Mouse (Mus musculus) ovary, postnatal 10 days (tissue): ENCODE results near the gene Morn1.

Experiments
- DNase-seq: peaks from one replicate; pipeline ENCODE4 v3.0.0; 2022; ENCODE audit warnings: low spot score

Morn1 gene

DNA sequence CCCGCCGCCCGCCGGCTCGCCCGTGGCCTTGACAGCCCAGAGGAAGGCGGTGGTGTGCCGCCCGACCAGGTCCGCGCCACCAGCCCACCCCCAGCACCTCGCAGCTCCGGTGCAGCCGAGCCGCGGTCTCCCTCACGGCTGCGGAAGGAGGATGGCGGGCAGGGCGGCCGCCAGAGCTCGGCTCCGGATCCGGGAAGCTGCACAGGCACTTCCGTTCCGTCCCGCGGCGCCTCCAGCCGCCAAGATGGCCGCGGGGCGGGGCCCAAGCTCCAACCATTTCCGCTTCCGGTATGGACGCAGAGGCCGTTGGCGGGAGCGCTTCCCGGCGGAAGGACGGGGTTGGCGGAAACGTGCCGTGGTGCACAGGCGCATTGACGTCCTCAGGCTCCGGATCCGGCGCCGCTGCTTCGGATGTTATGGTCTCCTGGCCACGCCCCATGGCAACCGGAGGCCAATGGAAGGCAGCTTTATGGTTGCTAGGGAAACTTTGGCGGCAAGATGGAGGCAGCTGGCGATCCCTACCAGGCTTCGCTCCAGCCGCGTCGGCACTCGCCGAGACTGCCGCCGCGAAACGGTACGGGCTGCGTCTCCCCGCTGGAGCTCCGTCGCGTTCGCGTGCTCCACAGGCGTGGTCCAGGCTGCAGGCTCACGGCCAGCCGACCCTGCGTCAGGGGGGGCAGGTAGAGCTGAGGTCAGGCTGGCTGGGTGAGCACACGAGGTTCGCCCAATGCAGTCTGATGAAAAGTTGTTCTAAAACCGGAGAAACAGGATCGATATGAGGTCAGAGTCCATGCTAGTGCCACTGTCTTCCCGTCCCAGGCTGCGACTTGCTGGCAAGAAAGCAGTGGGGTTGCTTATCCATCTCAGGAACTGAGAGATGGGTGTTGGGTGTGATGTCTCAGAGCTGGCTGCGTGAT is at the start of gene Morn1, which contains the start of gene Rer1:
Gene Morn1 (plus strand): TSS at position 470 of the 917 bp plus-strand sequence.
Gene Rer1 (minus strand): TSS at position 275 of the 917 bp plus-strand sequence.
- DNase-seq = peak; percentile 100

DNA sequence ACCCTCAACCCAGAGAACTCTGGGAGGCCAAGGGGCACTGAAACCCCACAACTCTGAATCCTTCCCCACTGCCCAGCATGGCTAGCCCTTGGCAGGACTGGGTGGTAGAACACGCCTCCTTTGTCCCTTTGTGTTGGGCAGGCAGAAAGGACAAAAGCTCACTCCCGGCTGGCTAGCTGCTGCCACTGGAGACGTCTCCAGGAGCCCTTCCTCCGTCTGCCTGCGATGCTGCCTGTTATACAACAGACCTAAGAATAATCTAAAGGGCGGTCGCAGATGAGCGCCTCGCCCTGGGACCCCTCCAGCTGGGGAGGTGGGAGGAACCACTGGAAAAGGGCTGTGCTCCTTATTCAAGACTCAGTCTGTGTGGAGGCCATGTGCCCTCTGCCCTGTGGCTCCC is 46.2 kb upstream of the Morn1 start:
- DNase-seq = no peak

DNA sequence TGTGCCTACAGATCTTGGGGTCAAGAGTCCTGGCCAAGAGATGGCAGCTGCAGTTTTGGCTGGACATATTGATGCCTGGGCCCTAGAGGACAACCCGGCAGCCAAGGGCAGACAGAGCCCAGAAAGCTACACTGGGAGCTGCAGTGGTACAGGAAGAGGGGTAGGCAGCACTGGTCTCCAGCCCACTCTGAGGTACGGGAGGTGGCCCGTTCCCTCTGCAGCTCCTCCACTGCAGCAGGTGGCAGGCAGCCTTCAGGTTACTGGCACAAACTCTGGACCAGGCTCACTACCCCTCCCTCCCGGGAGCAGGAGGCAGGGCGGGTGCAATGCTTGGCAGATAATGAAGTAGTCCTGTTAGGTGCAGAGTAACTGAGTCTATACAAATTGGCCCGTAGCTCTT is 45.7 kb upstream of the Morn1 start:
- DNase-seq = no peak

DNA sequence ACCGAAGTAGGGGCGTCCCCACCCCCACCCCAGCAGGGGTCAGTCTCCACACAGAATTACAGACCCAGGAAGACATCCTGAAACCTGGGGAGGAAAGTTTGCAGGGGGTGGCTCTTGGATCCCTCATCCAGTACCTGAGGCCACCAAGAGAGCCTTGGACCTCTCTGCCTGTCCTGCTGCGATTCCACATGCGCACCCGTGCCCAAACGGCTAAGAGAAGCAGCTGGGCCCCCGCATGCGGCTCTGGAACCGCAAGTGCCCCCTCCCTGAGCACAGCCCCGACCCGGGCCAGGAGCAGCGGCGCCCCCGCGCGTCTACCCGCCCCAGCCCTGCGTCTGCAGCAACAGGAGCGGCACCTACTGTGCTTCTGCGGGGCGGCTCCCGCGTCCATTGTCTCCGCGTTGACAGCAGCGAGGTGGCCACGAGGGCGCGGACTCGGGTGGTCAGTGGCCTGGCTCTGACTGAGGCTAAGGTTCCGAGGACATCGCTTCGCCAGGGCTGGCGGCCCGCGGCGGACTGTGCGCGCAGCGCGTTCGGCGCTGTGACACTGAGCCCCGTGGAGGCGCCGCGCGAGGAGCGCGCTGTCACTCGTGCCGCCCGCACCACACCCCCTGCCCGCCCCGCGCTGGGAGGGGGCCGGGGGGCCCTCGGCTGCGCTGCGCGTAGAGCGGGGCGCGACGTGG is 43.6 kb upstream of the Morn1 start:
- no peak for DNase-seq

DNA sequence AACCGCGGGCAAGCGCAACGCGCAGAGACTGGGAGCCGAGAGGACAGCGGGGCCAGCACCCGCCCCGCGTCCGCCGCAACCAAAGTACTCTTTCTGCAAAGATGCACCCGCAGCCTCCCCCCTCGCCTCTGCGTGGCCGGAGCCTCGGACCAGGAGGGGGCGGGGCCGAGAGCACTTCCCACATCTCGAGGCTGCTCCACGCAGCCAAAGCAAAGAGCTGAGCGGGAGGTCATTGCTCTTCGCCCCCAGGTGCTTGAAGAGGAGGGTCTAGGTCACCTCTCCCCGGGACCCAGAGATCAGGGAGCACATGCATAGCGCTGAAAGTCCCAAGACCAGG is 43.1 kb upstream of the Morn1 start:
- DNase-seq = no peak

DNA sequence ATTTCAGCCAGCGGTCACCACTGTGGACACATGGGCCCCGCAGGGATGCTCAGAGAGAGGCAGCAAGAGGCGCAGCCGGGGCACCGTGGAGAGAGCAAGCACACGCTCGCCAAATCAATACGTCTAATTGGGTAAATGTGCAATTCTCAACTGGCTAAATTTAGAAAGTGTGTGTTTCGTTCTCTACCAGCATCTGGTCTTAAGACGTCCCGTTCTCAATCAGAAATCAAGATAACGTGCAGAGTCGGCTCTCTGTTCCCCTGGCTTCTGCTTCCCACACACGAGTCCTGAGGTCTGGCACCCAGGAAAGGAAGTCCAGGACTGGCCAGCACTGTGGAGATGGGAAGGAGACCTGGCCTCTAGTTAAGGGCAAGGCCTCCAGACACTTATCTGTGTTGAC is 39.7 kb upstream of the Morn1 start:
- DNase-seq = no peak

DNA sequence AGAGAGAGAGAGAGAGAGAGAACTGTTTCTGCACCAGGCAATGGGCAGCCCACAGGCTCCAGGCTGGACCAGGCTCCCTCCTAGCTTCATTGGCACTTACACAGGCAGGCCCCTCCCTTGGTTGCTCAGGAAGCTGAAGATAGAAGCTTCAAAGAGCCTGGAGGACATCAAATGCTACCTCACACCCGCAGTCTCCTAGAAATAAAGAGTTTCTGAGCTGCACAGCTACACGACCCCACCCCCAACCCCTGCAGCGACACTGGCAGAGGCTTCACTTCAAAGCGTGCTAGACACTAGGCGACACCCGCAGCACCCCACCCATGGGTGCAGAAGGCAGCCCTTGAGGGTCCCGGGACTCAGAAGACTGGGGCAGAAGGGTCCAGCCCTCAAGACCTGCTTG is 36.3 kb upstream of the Morn1 start:
- DNase-seq = no peak

DNA sequence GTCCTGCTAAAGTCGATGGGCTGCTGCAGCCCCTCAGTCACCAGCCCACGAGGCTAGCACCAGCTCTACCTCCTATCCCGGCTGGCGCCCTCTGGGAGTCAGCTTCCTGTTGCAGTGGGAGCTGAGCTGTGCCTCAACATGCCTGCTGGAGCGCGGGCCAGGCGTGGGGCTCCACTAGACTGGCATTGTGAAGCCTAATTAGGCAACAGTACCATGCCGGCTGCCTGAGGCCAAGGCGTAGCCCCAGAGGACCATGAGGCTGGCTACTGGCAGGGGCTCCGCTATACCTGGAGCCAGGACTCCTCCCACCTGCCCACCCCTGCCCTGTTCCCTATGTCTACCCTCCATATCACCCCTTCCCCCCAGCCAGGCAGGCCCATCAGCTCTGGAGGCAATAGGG is 29.7 kb upstream of the Morn1 start, which contains the start of gene Plch2:
Gene Plch2 (minus strand): TSS at position 61 of the 400 bp plus-strand sequence.
- DNase-seq = no peak

DNA sequence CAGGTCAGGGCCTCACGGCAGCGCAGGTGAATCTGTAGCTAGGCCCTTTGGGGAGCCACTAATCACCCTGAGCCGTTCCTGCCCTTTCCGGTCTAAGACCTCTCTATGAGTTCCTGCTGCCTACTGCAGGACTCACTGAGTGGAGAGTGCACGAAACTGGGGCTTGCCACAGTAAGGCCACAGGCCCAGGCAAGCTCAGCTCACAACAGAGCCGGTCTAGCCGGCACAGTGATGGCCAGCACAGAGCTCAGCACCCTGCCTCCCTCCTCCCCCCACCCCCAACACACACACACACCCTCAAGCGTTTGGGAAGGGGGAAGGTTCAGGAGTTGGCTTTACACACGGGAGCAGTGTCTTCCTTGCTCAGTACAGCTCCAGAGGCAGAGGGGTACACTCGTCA is 28.1 kb upstream of the Morn1 start:
- DNase-seq = no peak

DNA sequence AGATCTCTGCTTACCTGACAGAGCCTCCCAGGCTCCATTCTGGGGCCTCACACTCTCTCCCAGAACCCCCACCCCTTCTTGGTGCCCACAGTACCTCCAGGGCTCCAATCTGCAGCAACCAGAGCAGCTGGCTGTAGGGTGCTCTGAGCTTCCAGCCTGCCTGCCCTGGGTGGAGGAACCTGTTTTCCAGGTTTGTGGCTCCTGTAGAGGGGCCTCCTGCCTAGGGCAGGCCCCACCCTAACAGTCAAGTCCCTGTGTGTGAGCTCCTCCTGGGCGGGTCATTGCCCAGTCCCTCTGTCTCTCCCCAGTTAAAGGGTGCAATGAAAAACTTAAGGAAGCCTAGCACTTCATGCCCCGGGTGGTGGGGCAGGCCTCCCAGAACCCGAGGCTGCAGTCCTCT is 22.5 kb upstream of the Morn1 start:
- no peak for DNase-seq

DNA sequence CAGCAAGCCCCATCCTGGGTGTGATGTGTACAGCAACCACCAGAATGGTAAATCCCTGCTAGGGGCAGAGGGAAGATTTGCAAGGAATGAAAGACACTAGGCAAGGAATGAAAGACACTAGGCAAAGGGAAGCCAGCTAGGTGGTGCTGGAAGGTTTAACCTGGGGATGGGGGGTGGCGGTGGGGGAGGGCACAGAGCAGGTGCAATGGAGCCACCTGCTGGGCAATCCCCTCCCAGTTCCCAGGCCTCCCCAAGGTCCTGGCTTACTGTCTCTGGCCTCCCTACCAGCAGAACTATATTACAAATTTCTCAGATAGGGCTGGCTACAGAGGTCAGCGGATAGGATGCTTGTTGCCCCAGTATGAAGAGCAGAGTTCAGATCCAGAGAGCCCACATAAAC is 21.9 kb upstream of the Morn1 start:
- no peak for DNase-seq

DNA sequence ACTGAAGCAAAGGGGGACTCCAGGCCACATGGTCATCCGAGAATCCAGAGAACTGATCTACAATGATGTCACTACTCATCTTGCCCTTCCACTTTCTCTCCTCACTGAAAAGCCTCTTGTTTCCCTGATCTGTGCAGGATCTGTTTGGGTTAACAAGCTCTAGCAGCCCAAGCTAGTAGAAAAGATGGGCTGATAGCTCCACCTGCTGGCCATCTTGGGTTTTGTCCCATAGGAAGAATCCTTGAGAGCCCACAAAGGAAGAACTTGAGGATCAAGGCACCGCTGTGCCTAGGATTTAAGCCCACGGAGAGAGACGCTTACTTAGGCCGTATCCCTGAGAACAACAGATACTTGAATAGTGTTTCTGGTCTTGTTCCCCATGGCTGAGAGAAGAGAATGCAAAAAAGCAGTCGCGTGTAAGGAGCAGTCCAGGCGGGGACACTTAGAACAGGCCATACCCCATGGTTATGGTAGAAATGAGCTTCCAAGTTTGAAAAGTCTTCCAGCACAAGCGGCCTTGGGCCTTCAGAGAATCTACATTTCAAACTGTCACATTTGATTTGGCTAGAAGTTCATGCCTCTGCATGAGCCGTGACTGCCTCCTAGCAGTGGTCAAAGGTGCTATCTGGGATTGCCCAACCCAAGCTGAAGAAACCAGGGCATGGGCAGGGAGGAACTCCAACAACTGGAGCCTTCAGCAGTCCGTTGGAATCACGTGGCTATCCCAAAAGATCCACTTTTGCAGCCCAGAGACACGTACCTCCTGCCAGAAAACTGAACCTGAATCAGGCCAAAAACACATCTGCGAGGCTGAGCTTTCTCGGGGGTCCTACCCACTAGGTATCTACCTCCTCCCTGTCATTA is 20.2 kb upstream of the Morn1 start:
- DNase-seq = peak; percentile 88

DNA sequence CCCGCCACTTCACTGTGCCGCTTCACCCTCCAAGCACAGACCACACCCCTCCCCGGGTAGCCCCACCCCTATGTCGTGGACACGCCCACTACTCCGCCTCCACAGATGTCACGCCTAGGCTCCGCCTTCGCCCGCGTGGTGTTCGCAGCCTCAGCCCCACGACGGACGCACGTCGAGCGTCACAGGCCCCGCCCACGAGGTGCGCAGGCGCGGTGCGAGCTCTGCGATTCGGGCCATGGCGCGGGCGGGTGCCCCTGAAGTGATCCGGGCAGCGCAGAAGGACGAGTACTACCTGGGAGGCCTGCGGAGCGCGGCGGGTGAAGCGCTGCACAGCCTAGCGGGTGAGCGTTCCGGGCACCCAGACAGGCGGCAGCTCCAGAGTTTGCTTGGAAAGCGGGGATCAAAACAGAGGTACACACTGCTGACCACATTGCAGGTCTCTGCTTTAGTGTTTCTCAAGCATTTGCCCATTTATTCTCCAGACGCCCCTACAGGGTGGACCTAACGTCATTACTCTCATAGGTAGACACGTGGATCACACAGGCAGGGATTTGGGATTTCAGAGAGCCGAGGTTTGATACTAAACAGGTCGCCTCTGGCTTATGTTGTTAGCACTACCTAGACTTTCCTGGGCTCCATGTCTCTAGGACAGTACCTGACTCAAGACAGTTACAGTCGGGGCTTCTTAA is 19.4 kb upstream of the Morn1 start, which contains the start of gene Pex10:
Gene Pex10 (plus strand): TSS at position 183 of the 689 bp plus-strand sequence.
- peak; percentile 86 for DNase-seq

DNA sequence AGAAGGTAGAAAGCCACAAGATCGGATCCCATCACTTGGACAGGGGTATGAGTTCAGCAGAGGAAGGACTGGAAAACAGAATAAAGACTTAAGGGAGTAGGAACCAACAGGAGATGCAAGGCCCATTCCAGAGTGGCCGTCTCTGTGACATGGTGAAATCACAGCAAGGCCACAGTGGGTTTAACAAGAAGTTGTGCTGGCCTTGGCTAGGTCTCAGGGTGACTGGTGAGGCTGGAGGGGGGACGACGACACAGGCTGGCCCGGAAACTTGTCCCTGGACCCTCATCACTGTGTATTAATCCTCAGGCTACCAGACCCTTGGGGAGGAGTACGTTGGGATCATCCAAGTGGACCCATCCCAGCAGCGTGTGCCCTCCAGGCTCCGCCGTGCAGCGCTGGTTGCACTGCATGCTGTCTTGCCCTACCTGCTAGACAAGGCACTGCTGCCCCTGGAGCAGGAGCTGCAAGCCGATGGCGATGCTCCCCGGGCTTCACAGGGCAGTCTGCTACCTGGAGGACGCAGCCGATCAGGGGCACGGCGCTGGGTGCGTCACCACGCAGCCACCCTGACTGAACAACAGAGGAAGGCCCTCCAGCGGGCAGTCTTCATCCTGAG is 17.9 kb upstream of the Morn1 start:
- no peak for DNase-seq

DNA sequence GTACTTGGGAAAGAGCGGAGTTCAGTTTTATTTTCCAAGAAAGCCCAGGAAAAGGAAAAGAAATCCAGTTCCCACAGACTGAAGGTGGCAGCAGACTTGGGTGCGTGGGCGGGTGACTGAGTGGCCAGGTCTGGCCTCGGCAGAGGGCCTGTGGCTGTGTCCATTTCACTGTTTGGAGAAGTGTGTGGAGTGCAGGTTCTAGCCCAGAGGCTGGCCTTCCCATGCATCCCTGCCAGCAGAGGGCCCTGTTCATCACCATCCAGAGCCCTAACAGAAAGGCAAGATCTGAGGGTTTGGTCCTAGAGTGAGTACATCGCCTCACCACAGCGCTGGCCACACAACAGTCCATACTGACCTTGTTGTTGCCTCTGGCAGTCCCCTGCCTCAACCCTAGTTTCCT is 17.2 kb upstream of the Morn1 start:
- no peak for DNase-seq

DNA sequence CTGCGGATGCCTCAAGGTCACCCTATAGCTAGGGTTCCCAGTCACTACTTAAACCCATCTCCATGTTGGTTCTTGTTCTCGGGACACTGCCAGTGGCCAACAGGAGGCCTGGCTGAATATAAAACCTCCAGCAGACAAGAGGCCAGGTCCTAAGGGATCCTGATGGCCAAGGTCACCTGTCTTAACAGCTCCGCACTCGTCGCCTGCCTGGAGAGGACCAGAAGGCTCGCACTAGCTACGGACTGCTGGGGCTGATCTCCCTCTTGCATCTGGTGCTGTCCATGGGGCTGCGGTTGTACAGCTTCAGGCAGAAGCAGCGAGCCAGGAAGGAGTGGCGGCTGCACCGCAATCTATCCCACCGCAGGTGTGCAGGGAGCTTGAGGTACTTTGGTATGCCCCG is 16.2 kb upstream of the Morn1 start:
- no peak for DNase-seq

DNA sequence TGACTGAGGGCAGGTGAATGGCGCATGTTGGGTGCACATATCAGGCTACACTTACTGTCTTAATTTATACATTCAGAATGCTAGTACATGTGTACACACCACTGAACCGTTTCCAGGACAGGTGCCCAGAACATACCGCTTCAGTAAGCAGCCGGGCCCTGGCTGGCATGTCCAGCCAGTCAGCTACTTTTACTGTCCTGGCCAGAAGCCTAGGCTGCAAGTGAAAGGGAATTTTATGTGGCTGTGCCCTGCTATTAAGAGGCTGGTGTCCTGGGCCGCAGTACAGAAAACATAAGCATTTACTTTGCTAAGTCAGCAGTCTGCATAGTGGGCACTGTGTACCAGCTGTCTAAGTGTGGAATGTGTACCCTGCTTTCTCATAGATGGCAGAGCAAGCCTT is 15.5 kb upstream of the Morn1 start:
- no peak for DNase-seq

DNA sequence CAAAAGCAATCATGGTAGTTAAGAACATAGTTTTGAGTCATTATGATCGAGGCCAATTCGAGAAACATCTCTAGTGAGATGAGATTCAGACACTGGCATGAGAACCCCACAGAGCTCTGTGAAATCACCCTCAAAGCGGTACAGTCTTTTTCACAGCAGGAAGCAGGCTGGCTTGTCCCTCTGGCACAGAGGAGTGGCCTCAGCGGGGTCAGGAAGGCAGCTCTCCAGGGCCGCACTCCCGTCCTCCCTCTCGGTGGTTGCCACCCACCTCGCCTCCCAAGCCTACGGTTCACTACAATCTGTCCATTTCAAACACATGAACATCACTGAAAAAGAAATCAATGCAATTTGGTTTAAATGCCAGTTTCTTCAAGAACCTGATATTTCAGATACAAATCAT is 12.0 kb upstream of the Morn1 start:
- DNase-seq = no peak

DNA sequence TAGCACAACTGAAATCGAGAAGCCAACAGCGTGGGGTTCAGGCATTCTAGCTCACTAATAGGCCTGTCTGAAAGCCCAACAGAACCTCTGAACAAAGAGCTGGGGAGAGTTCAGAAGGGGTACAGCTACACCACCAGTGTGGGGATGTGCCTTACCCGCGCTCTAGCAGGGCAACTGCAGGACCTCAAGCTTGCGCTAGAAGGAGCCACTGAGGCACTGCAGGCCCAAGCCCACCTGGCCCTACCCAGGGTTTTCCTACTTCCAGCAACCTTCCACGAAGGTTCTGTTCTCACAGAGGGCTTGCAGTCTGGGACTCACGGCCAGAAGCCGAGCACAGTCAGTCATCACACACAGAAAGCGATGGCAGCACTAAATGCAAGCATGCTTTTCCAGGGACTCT is 11.2 kb upstream of the Morn1 start:
- DNase-seq = no peak

DNA sequence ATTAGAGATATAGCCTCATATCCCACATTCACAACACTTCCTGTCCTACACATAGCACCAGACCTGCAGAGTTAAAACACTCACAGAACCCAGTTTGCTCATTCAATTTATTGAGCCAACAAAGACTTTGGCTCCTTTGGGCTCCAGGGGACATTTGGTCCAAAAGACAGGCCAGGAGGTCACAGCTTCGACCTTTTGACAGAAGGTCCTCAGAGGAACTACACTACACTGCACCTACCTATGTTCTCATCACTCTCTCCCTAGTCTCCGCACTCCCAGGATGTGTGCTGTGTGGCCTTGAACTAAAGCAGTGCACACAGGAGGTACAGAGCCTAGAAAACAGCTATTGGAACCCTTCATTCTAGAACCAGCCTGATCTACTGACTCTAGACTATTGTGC is 10.6 kb upstream of the Morn1 start:
- no peak for DNase-seq

DNA sequence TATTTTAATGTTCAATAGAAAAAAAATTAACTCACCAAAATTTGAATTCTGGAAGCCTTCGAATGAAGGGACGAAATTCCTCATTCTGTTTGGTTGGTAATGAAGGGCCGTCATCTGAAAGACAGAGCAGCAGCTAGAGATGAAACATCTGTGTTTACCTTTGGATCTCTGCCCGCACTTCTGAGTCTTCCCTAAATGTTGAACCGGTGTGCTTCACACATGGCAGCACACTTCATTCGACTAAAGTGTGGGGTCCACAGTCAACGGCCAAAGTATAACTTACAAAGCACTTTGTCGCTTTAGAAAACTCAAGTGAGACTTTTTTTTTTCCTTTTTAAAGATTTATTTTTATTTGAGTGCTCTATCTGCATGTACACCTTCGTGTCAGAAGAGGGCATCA is 9.7 kb upstream of the Morn1 start:
- DNase-seq = no peak
